ENCODE assay signal across 11 mouse cellular contexts in the genomic region with DNA sequence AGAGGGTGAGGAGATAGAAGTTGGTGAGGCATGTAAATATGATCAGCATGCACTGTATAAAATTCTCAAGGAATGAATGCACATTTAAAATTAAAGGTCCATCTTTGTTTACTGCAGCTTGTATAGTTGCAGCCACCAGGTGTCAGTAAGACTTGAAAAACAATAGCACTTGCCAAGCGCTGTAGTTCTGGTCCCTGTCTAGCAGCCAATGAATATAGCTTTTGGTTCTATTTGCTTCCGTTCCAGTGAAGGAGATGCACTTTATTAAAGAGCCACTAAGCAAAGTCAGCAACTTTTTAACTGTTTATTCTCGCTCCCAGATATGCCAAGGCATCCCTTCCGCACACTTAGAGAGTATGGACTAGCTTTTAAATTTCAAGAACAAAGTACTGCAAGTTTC.
DNase-seq lines count a peak whose midpoint lies in the region; ATAC-seq and TF ChIP-seq lines count a peak whose summit lies in the region.
"Had no signal": no experiment of that assay in that cellular context is flagged by ENCODE, and none has a peak within 500 bp of the region (broad histone marks: within the 10 kb centered on the region; RNA-seq: fewer than 3 reads in every experiment).

No protein-coding gene starts in this region.

- no peaks in the 10 kb centered on the region for H3K4me1 ChIP-seq in forebrain, postnatal 0 days (ENCODE audit: insufficient read depth)
- H3K4me1 ChIP-seq in forebrain, embryonic 10.5 days: no peaks in the 10 kb centered on the region
- H3K4me1 ChIP-seq in liver, postnatal 0 days (ENCODE audit: insufficient read depth): no peaks in the 10 kb centered on the region
- H3K4me1 ChIP-seq: heart, embryonic 10.5 days had no signal

- H3K4me3 ChIP-seq in forebrain, postnatal 0 days (ENCODE audit: low read depth, low read length): no peak overlapping the region
- no peak overlapping the region for H3K4me3 ChIP-seq in forebrain, embryonic 10.5 days
- no peak overlapping the region for H3K4me3 ChIP-seq in liver, postnatal 0 days (ENCODE audit: low read depth, low read length)
- H3K4me3 ChIP-seq: heart, embryonic 10.5 days; myocyte had no signal

- H3K27ac ChIP-seq in forebrain, postnatal 0 days (ENCODE audit: low read depth, low read length): no peak overlapping the region
- no peak overlapping the region for H3K27ac ChIP-seq in forebrain, embryonic 10.5 days
- H3K27ac ChIP-seq in liver, postnatal 0 days (ENCODE audit: low read depth): no peak overlapping the region
- H3K27ac ChIP-seq: heart, embryonic 10.5 days had no signal

- 60% methylated on average over 4 of the region's 4 CpGs for WGBS in forebrain, postnatal 0 days
- WGBS in forebrain, embryonic 10.5 days: 69% methylated on average over 4 of the region's 4 CpGs
- 62% methylated on average over 4 of the region's 4 CpGs for whole genome bisulfite sequencing in liver, postnatal 0 days (ENCODE audit: insufficient replicate concordance)

- peak; percentile 49; the same call in 1 of the 2 replicates for TF ChIP-seq CTCF in forebrain, postnatal 0 days (IDR thresholded peaks at IDR 0.05; ENCODE audit: low read depth)
- TF ChIP-seq CTCF in Patski (IDR thresholded peaks at IDR 0.05): peak; percentile 29
- TF ChIP-seq CTCF in liver, postnatal 0 days (IDR thresholded peaks at IDR 0.05; ENCODE audit: low read depth): no peak

- DNase-seq in forebrain, postnatal 0 days: peak; percentile 31
- no peak for DNase-seq in forebrain, embryonic 10.5 days (ENCODE audit: extremely low spot score, low spot score)
- peak; percentile 3 to 9 for DNase-seq in left cerebral cortex, postnatal 25 days (ENCODE audit: low spot score in 2 of 2)
- no peak for DNase-seq in left cerebral cortex, postnatal 36 days (ENCODE audit: low spot score in 2 of 2)
- DNase-seq in Patski (ENCODE audit: low read depth, low spot score): no peak
- peak; percentile 9 for DNase-seq in forelimb bud, embryonic 11.5 days (ENCODE audit: low read depth, low spot score)
- no peak for DNase-seq in liver, postnatal 0 days
- DNase-seq in urinary bladder, postnatal 25 days (ENCODE audit: low spot score): no peak

- no peak overlapping the region for H3K9ac ChIP-seq in forebrain, postnatal 0 days
- no peak overlapping the region for H3K9ac ChIP-seq in liver, postnatal 0 days (replicated peaks)

- H3K27me3 ChIP-seq in forebrain, postnatal 0 days (ENCODE audit: insufficient read depth, low read length): no peaks in the 10 kb centered on the region
- no peaks in the 10 kb centered on the region for H3K27me3 ChIP-seq in forebrain, embryonic 10.5 days (ENCODE audit: poor library complexity, severe bottlenecking)
- H3K27me3 ChIP-seq in Patski: no peaks in the 10 kb centered on the region
- H3K27me3 ChIP-seq in liver, postnatal 0 days (ENCODE audit: insufficient read depth, low read length): no peaks in the 10 kb centered on the region

- in situ Hi-C loops in Patski (cut with MboI; ENCODE audit: low pct_unique_long_range_greater_than_20kb): loop anchor here (25.0 kb wide), 1 partner anchor 1888 kb away; no protein-coding TSS in a partner anchor

- no peak for TF ChIP-seq EP300 in liver, postnatal 0 days (IDR thresholded peaks at IDR 0.05; ENCODE audit: low read depth)

- H3K36me3 ChIP-seq in forebrain, postnatal 0 days (ENCODE audit: insufficient read depth): no peaks in the 10 kb centered on the region
- no peaks in the 10 kb centered on the region for H3K36me3 ChIP-seq in forebrain, embryonic 10.5 days (replicated peaks)
- no peaks in the 10 kb centered on the region for H3K36me3 ChIP-seq in liver, postnatal 0 days (replicated peaks; ENCODE audit: insufficient read depth, low read length)
- H3K36me3 ChIP-seq: heart, embryonic 10.5 days had no signal

- no peak for ATAC-seq in forebrain, postnatal 0 days
- no peak for ATAC-seq in Patski
- ATAC-seq in liver, postnatal 0 days: no peak
- ATAC-seq: intestine, embryonic 16.5 days had no signal

- POLR2A ChIA-PET in Patski (lab: Charles Lee): no interaction called here

- no peaks in the 10 kb centered on the region for H3K9me3 ChIP-seq in forebrain, postnatal 0 days (ENCODE audit: low read length)
- no peaks in the 10 kb centered on the region for H3K9me3 ChIP-seq in forebrain, embryonic 10.5 days
- peaks cover 2% of the 10 kb centered on the region; the same call in 1 of the 2 replicates for H3K9me3 ChIP-seq in liver, postnatal 0 days (ENCODE audit: low read length)
- H3K9me3 ChIP-seq: heart, embryonic 10.5 days had no signal

- no peak overlapping the region for H3K4me2 ChIP-seq in forebrain, postnatal 0 days (ENCODE audit: low read depth)
- H3K4me2 ChIP-seq in liver, postnatal 0 days (ENCODE audit: low read depth, low read length): no peak overlapping the region

- CTCF ChIA-PET in Patski (lab: Charles Lee): interaction anchor here (1.0 to 1.2 kb wide), 2 partner anchors 9 to 11 kb away, joined by 3 read pairs; no protein-coding TSS in a partner anchor

- intact Hi-C loops in left cerebral cortex, postnatal 25 days (cut with DNase I): loop anchor here (10.0 kb wide), 1 partner anchor 1886 kb away; no protein-coding TSS in a partner anchor
- intact Hi-C loops in left cerebral cortex, postnatal 36 days (cut with DNase I): no loop called here

Comparison
In these comparisons a context has a peak if more than half of its experiments do, and no peak if none do; other contexts are left out.
1. DNase-seq: peak in forebrain, postnatal 0 days (single experiment), left cerebral cortex, postnatal 25 days (2 of 2) and forelimb bud, embryonic 11.5 days (single experiment); none in forebrain, embryonic 10.5 days (single experiment), left cerebral cortex, postnatal 36 days (0 of 2), Patski (single experiment), liver, postnatal 0 days (single experiment) and urinary bladder, postnatal 25 days (single experiment).